Comparison of ENCODE assay signal across 26 mouse cellular contexts in the genomic region with DNA sequence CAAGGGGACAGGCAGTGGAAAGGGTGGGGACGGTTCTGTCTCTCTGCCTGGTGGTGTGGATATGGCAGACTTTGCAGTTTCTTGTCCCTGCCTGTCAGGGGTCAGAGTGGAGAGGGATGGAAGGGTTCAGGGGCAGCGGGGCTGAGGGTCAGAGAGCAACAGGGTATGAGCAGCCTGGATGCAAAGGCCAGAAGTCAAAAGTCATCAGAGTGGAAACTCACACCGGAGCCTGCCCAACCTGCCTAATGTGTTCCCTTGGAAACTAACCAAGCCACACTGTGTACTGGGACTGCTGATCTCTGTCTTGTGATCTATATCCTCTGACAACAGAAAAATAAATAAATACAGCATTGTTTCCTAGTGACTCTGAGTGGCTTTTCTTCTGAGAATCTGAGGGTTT. TPM values are rescaled to one million over a fixed set of nuclear protein-coding genes. Genes with fewer than 3 reads are reported as not detected.
DNase-seq lines count a peak whose midpoint lies in the region; ATAC-seq and TF ChIP-seq lines count a peak whose summit lies in the region.
"Had no signal": no experiment of that assay in that cellular context is flagged by ENCODE, and none has a peak within 500 bp of the region (broad histone marks: within the 10 kb centered on the region; RNA-seq: fewer than 3 reads in every experiment).

No protein-coding gene starts in this region.

- no peak for TF ChIP-seq CTCF in gastrocnemius, adult 2 months (IDR thresholded peaks at IDR 0.05)
- TF ChIP-seq CTCF in kidney, adult 2 months (conservative IDR thresholded peaks at IDR 0.05; ENCODE audit: insufficient read depth, insufficient read length, low read depth, low read length), result no peak
- no peak for TF ChIP-seq CTCF in liver, adult 2 months (IDR thresholded peaks at IDR 0.05; ENCODE audit: low read depth, low read length)
- no peak for TF ChIP-seq CTCF in liver, postnatal 0 days (IDR thresholded peaks at IDR 0.05; ENCODE audit: low read depth)

- no peak for ATAC-seq in liver, postnatal 0 days
- ATAC-seq: CD4-positive, CD25-positive, alpha-beta regulatory T cell, adult 4 months; forebrain, embryonic 14.5 days had no signal

- no peaks in the 10 kb centered on the region for H3K79me2 ChIP-seq in liver, adult 2 months (ENCODE audit: control insufficient read depth, insufficient read depth, low read length)

- H3K27ac ChIP-seq in gastrocnemius, adult 2 months, result peak overlapping the region; percentile 41
- peak overlapping the region; percentile 24 for H3K27ac ChIP-seq in kidney, adult 2 months (ENCODE audit: insufficient read depth, low read depth, low read length)
- no peak overlapping the region for H3K27ac ChIP-seq in liver, adult 2 months (replicated peaks; ENCODE audit: insufficient read depth, low read depth, low read length)
- no peak overlapping the region for H3K27ac ChIP-seq in liver, postnatal 0 days (ENCODE audit: low read depth)
- H3K27ac ChIP-seq: embryonic facial prominence, embryonic 15.5 days; forebrain, embryonic 10.5 days; hindbrain, embryonic 10.5 days had no signal

- TF ChIP-seq POLR2A in kidney, adult 2 months (IDR thresholded peaks at IDR 0.05; ENCODE audit: low read depth, low read length), result no peak
- TF ChIP-seq POLR2A in liver, adult 2 months (IDR thresholded peaks at IDR 0.05; ENCODE audit: extremely low read depth, insufficient read depth, low read length), result no peak

- no peak overlapping the region for H3K4me3 ChIP-seq in gastrocnemius, adult 2 months
- no peak overlapping the region for H3K4me3 ChIP-seq in kidney, adult 2 months (ENCODE audit: insufficient read depth, low read depth, low read length)
- no peak overlapping the region for H3K4me3 ChIP-seq in liver, adult 2 months (ENCODE audit: insufficient read depth, low read depth, low read length)
- no peak overlapping the region for H3K4me3 ChIP-seq in liver, postnatal 0 days (ENCODE audit: low read depth, low read length)
- H3K4me3 ChIP-seq: embryonic facial prominence, embryonic 15.5 days; erythroblast, embryonic 14.5 days; forebrain, embryonic 10.5 days; heart, embryonic 12.5 days; hindbrain, embryonic 10.5 days had no signal

- DNase-seq in gastrocnemius, adult 2 months, result no peak
- DNase-seq in gastrocnemius, postnatal 4 days (ENCODE audit: low spot score in 2 of 2), result no peak
- DNase-seq in kidney, adult 2 months, result no peak
- DNase-seq in kidney, postnatal 14 days, result no peak
- peak; percentile 48 for DNase-seq in liver, adult 2 months (ENCODE audit: extremely low read depth, low read depth, low spot score)
- no peak for DNase-seq in liver, postnatal 0 days
- peak; percentile 81 for DNase-seq in yolk sac, embryonic 10.5 days (ENCODE audit: low spot score)
- DNase-seq: adrenal gland, adult 8-10 months; B cell, adult 2 months; cerebellum, adult 11 months; cerebellum, adult 8-10 months; cerebellum, postnatal 14 days; embryo, embryonic 11 days; gastrocnemius, postnatal 36 days had no signal

- intact Hi-C loops in gastrocnemius, adult 2 months (cut with DNase I), result no loop called here

- H3K9ac ChIP-seq in liver, adult 2 months (ENCODE audit: low read depth, low read length), result no peak overlapping the region
- no peak overlapping the region for H3K9ac ChIP-seq in liver, postnatal 0 days (replicated peaks)
- H3K9ac ChIP-seq: embryonic facial prominence, embryonic 15.5 days; heart, embryonic 12.5 days had no signal

- no peaks in the 10 kb centered on the region for H3K36me3 ChIP-seq in kidney, adult 2 months (ENCODE audit: control insufficient read depth, insufficient read depth, low read length)
- no peaks in the 10 kb centered on the region for H3K36me3 ChIP-seq in liver, adult 2 months (ENCODE audit: control insufficient read depth, insufficient read depth, low read length)
- H3K36me3 ChIP-seq in liver, postnatal 0 days (replicated peaks; ENCODE audit: insufficient read depth, low read length), result no peaks in the 10 kb centered on the region
- H3K36me3 ChIP-seq: G1E had no signal

- H3K27me3 ChIP-seq in kidney, adult 2 months (replicated peaks; ENCODE audit: control insufficient read depth, insufficient read depth, low read length), result no peaks in the 10 kb centered on the region
- H3K27me3 ChIP-seq in liver, adult 2 months (ENCODE audit: control insufficient read depth, insufficient read depth, low read length), result no peaks in the 10 kb centered on the region
- H3K27me3 ChIP-seq in liver, postnatal 0 days (ENCODE audit: insufficient read depth, low read length), result no peaks in the 10 kb centered on the region
- H3K27me3 ChIP-seq: embryonic facial prominence, embryonic 15.5 days had no signal

- peaks cover 18% of the 10 kb centered on the region for H3K4me1 ChIP-seq in kidney, adult 2 months (ENCODE audit: control insufficient read depth, insufficient read depth, low read length)
- H3K4me1 ChIP-seq in liver, adult 2 months (ENCODE audit: control insufficient read depth, insufficient read depth, low read length), result peaks cover 5% of the 10 kb centered on the region
- peaks cover 3% of the 10 kb centered on the region; the same call in 1 of the 2 replicates for H3K4me1 ChIP-seq in liver, postnatal 0 days (ENCODE audit: insufficient read depth)
- H3K4me1 ChIP-seq: embryonic facial prominence, embryonic 15.5 days; forebrain, embryonic 10.5 days; heart, embryonic 12.5 days; hindbrain, embryonic 10.5 days had no signal

- no peak for TF ChIP-seq EP300 in liver, postnatal 0 days (IDR thresholded peaks at IDR 0.05; ENCODE audit: low read depth)

- 29% methylated on average over 3 of the region's 3 CpGs for WGBS in kidney, adult 2 months
- 22% methylated on average over 3 of the region's 3 CpGs for WGBS in liver, adult 2 months
- 47% methylated on average over 3 of the region's 3 CpGs for WGBS in liver, postnatal 0 days (ENCODE audit: insufficient replicate concordance)

- H3K9me3 ChIP-seq in liver, postnatal 0 days (ENCODE audit: low read length), result no peaks in the 10 kb centered on the region
- H3K9me3 ChIP-seq: embryonic facial prominence, embryonic 15.5 days; forebrain, embryonic 10.5 days; G1E; heart, embryonic 12.5 days; hindbrain, embryonic 10.5 days had no signal

- no peak overlapping the region for H3K4me2 ChIP-seq in liver, postnatal 0 days (ENCODE audit: low read depth, low read length)
- H3K4me2 ChIP-seq: embryonic facial prominence, embryonic 15.5 days; heart, embryonic 12.5 days had no signal

RNA-seq across cellular contexts. Expression of a gene that starts 3.7 kb away (rescaled TPM):
- 1 to 10 TPM in 1 of 2 experiments, under 1 TPM in 1; 0.82 to 1.7 TPM for total RNA-seq in gastrocnemius, adult 2 months (2021)
- total RNA-seq in gastrocnemius, postnatal 4 days (2021), result 1 to 10 TPM; 2.0 to 2.8 TPM
- polyA plus RNA-seq in kidney, adult 2 months (2012; rRNA removed), result 8,481 and 8,923 TPM in 2 replicates
- total RNA-seq in liver, adult 2 months (2014; rRNA removed), result 0.20 TPM in 1 of 2 replicates, not detected in the other
- 0.29 and 0.44 TPM in 2 replicates for polyA plus RNA-seq in liver, adult 2 months (2012; rRNA removed)
- polyA plus RNA-seq in liver, postnatal 0 days (2015; fragmentation: Nextera tagmentation; extraction: Ambion mirVana), result 0.65 and 1.3 TPM in 2 replicates
- polyA plus RNA-seq: CD4-positive, CD25-positive, alpha-beta regulatory T cell, adult 4 months; erythroblast, embryonic 14.5 days; G1E had no signal

RNA-seq across cellular contexts. Expression of a gene that starts 25.8 kb away (rescaled TPM):
- 10 to 100 TPM; 26.7 to 84.7 TPM for total RNA-seq in gastrocnemius, adult 2 months (2021)
- total RNA-seq in gastrocnemius, postnatal 4 days (2021), result 10 to 100 TPM; 70.2 to 77.0 TPM
- polyA plus RNA-seq in kidney, adult 2 months (2012; rRNA removed), result 16.3 and 20.3 TPM in 2 replicates
- 0.46 and 1.1 TPM in 2 replicates for total RNA-seq in liver, adult 2 months (2014; rRNA removed)
- polyA plus RNA-seq in liver, adult 2 months (2012; rRNA removed), result 0.56 and 0.72 TPM in 2 replicates
- 1.5 and 1.9 TPM in 2 replicates for polyA plus RNA-seq in liver, postnatal 0 days (2015; fragmentation: Nextera tagmentation; extraction: Ambion mirVana)
- total RNA-seq: common myeloid progenitor, adult 5-6 weeks had no signal
- polyA plus RNA-seq: CD4-positive, CD25-positive, alpha-beta regulatory T cell, adult 4 months; erythroblast, embryonic 14.5 days; G1E had no signal

RNA-seq across cellular contexts. Expression of a gene that starts 30.6 kb away (rescaled TPM):
- not detected for total RNA-seq in gastrocnemius, adult 2 months (2021)
- under 1 TPM; 0.32 to 0.36 TPM for total RNA-seq in gastrocnemius, postnatal 4 days (2021)
- polyA plus RNA-seq in kidney, adult 2 months (2012; rRNA removed), result 0.43 and 0.80 TPM in 2 replicates
- 0.07 and 0.09 TPM in 2 replicates for total RNA-seq in liver, adult 2 months (2014; rRNA removed)
- polyA plus RNA-seq in liver, adult 2 months (2012; rRNA removed), result 0.13 TPM in 1 of 2 replicates, not detected in the other
- polyA plus RNA-seq in liver, postnatal 0 days (2015; fragmentation: Nextera tagmentation; extraction: Ambion mirVana), result not detected in 2 replicates
- total RNA-seq: common myeloid progenitor, adult 5-6 weeks; gastrocnemius, adult 8-10 months; gastrocnemius, postnatal 36 days; heart, adult 8-10 months; heart, postnatal 25 days had no signal
- polyA plus RNA-seq: CD4-positive, CD25-positive, alpha-beta regulatory T cell, adult 4 months; erythroblast, embryonic 14.5 days; G1E had no signal

Comparison
In these comparisons a context has a peak if more than half of its experiments do, and no peak if none do; other contexts are left out.
1. DNase-seq: peak in liver, adult 2 months (single experiment) and yolk sac, embryonic 10.5 days (single experiment); none in gastrocnemius, adult 2 months (single experiment), gastrocnemius, postnatal 4 days (0 of 2), kidney, adult 2 months (single experiment), kidney, postnatal 14 days (single experiment) and liver, postnatal 0 days (single experiment).
2. H3K27ac ChIP-seq: peak in gastrocnemius, adult 2 months (single experiment) and kidney, adult 2 months (single experiment); none in liver, adult 2 months (single experiment) and liver, postnatal 0 days (single experiment).
3. RNA of a gene that starts 25.8 kb away (total RNA-seq): 26.7 to 84.7 TPM in gastrocnemius, adult 2 months and 70.2 to 77.0 TPM in gastrocnemius, postnatal 4 days; 0.46 to 1.1 TPM in liver, adult 2 months; every median in the first group is over 10 times any median in the second.